Mouse (Mus musculus) kidney, adult 2 months (tissue): Measurements from ENCODE around the gene Tfpi.

Experiments used
- CTCF ChIP-seq: fragments of 200-500 bp; conservative IDR thresholded peaks from 2 replicates; pipeline ENCODE4 v1.5.1; 2011; ENCODE audit warnings: low read depth, mild to moderate bottlenecking, control low read depth, low read length, moderate library complexity, mixed read lengths; ENCODE audit not compliant: insufficient read depth, insufficient read length
- POLR2A ChIP-seq: fragments of 200-500 bp; IDR thresholded peaks from one replicate; pipeline ENCODE4 v1.6.1; 2011; ENCODE audit warnings: low read depth, low read length, control low read depth

DNA sequence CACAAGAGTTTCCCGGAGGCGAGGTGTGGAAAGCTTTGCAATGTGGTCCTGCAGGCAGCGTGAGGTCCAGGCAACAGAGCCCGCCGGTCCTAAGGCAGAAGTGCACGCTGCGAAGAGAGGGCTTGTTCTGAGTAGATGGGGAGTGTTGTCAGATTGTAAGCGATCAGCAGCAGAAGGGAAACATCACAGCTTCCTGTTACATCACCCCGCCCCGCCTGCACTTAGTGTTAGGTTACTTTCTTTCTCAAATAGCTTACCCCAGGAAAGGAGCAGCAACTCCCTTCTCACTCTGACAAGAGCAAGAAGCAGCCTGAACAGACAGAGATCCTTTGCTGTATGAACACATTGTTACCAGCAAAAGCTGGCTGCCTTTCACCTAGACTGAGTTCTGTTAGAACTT, 51.4 kb downstream of the Tfpi start, which contains the start of gene Calcrl:
- TF ChIP-seq CTCF (no peak), POLR2A (peak; percentile 93)
